Mouse (Mus musculus) embryonic facial prominence, embryonic 13.5 days (tissue): ENCODE results near the gene Parvb. TPM values are rescaled to one million over a fixed set of nuclear protein-coding genes. Genes with fewer than 3 reads are reported as not detected.
"Not testable (repeated sequence)": the region's sequence is repeated elsewhere in the genome, so short reads cannot be mapped to it uniquely, and the experiment has no call there.

Source experiments
- ATAC-seq: fragments of 200-750 bp; cut with Nextera tagmentation; 2 replicates; pipeline ENCODE4 v1.8.0; 2017; ENCODE audit warnings: low read depth; ENCODE audit not compliant: insufficient number of reproducible peaks, insufficient read depth, low FRiP score, low TSS enrichment
- H3K27ac ChIP-seq: fragments of 300-500 bp; sonication (generic); 2 replicates; pipeline ENCODE4 v1.5.1; 2015; ENCODE audit warnings: moderate library complexity, mild to moderate bottlenecking, inconsistent platforms
- H3K27me3 ChIP-seq: fragments of 300-500 bp; sonication (generic); 2 replicates; pipeline ENCODE4 v1.6.1; 2015; ENCODE audit warnings: mild to moderate bottlenecking, inconsistent platforms
- H3K36me3 ChIP-seq: fragments of 300-500 bp; sonication (generic); 2 replicates; pipeline ENCODE4 v1.6.1; 2015; ENCODE audit warnings: mild to moderate bottlenecking, inconsistent platforms
- H3K4me1 ChIP-seq: fragments of 300-500 bp; sonication (generic); 2 replicates; pipeline ENCODE4 v1.6.1; 2015; ENCODE audit warnings: inconsistent platforms
- H3K4me2 ChIP-seq: fragments of 300-500 bp; sonication (generic); 2 replicates; pipeline ENCODE4 v1.6.1; 2015; ENCODE audit warnings: moderate library complexity, mild to moderate bottlenecking, inconsistent platforms
- H3K4me3 ChIP-seq: fragments of 300-500 bp; sonication (generic); 2 replicates; pipeline ENCODE4 v1.5.1; 2015; ENCODE audit warnings: mild to moderate bottlenecking, inconsistent platforms
- H3K9ac ChIP-seq: fragments of 300-500 bp; sonication (generic); 2 replicates; pipeline ENCODE4 v1.6.1; 2015; ENCODE audit warnings: mild to moderate bottlenecking, inconsistent platforms
- H3K9me3 ChIP-seq: fragments of 300-500 bp; sonication (generic); 2 replicates; pipeline ENCODE4 v1.6.1; 2016; ENCODE audit warnings: inconsistent platforms
- WGBS: fragments of 180-500 bp; shearing (Covaris S2); methylation state at CpG from one replicate; pipeline ENCODE4 v1.1.7; 2015; ENCODE audit warnings: mixed read lengths; 5-methylcytosine and 5-hydroxymethylcytosine counted together
- polyA plus RNA-seq: library from polyadenylated mRNA; unstranded; fragments of >200 nt; fragmentation: Nextera tagmentation; extraction: Ambion mirVana; gene quantifications from 2 replicates; pipeline ENCODE4 v1.2.1, GENCODE M21; 2015

Gene Parvb
- polyA plus RNA-seq, 1 experiment from 2014 or later: 4.4 TPM

GRCm38 (mm10) chr15:84280309-84280708 lies 48.5 kb downstream of the Parvb start:
- ATAC-seq: no peak

GRCm38 (mm10) chr15:84280712-84281347 lies 49.0 kb downstream of the Parvb start:
- Histone ChIP-seq H3K9me3 (peaks cover 4% of the 10 kb centered on the region; the same call in 1 of the 2 replicates), H3K4me1 (0 out of 2 replicates have a peak, but pooled peaks cover 11% of the 10 kb centered on the region), H3K9ac (no peak overlapping the region), H3K27me3 (no peaks in the 10 kb centered on the region), H3K27ac (no peak overlapping the region), H3K4me3 (no peak overlapping the region), H3K4me2 (no peak overlapping the region), H3K36me3 (no peaks in the 10 kb centered on the region)
- no peak for ATAC-seq
- 88% methylated on average over 11 of the region's 11 CpGs for WGBS

More at GRCm38 (mm10) chr15:84280309-84280708, 48.5 kb downstream of the Parvb start:
- no peaks in the 10 kb centered on the region for H3K27me3 ChIP-seq
- peaks cover 4% of the 10 kb centered on the region; the same call in 1 of the 2 replicates for H3K9me3 ChIP-seq
- no peak overlapping the region for H3K4me3 ChIP-seq
- 0 out of 2 replicates have a peak, but pooled peaks cover 11% of the 10 kb centered on the region for H3K4me1 ChIP-seq
- H3K4me2 ChIP-seq: no peak overlapping the region
- no peak overlapping the region for H3K9ac ChIP-seq
- no peak overlapping the region for H3K27ac ChIP-seq
- H3K36me3 ChIP-seq: no peaks in the 10 kb centered on the region
- WGBS: 76% methylated on average over 8 of the region's 8 CpGs

- H3K9ac ChIP-seq: no peak overlapping the region
- no peak overlapping the region for H3K4me2 ChIP-seq
- 76% methylated on average over 20 of the region's 20 CpGs for WGBS
- no peaks in the 10 kb centered on the region for H3K36me3 ChIP-seq
- H3K27ac ChIP-seq: no peak overlapping the region
- peaks cover 4% of the 10 kb centered on the region; the same call in 1 of the 2 replicates for H3K9me3 ChIP-seq
- ATAC-seq: no peak
- 0 out of 2 replicates have a peak, but pooled peaks cover 11% of the 10 kb centered on the region for H3K4me1 ChIP-seq
- H3K4me3 ChIP-seq: no peak overlapping the region
- no peaks in the 10 kb centered on the region for H3K27me3 ChIP-seq
Measured at GRCm38 (mm10) chr15:84282206-84283085, 50.6 kb downstream of the Parvb start.

GRCm38 (mm10) chr15:84284059-84284458 lies 52.2 kb downstream of the Parvb start:
- Histone ChIP-seq H3K4me1 (0 out of 2 replicates have a peak, but pooled peaks cover 5% of the 10 kb centered on the region), H3K4me3 (no peak overlapping the region), H3K27ac (no peak overlapping the region), H3K9me3 (peaks cover 4% of the 10 kb centered on the region; the same call in 1 of the 2 replicates), H3K9ac (no peak overlapping the region), H3K4me2 (no peak overlapping the region), H3K27me3 (no peaks in the 10 kb centered on the region), H3K36me3 (no peaks in the 10 kb centered on the region)
- 60% methylated on average over 5 of the region's 5 CpGs for WGBS
- ATAC-seq: no peak

GRCm38 (mm10) chr15:84285453-84285852 lies 53.6 kb downstream of the Parvb start:
- peaks cover 4% of the 10 kb centered on the region; the same call in 1 of the 2 replicates for H3K9me3 ChIP-seq
- no peak overlapping the region for H3K4me2 ChIP-seq
- H3K4me3 ChIP-seq: no peak overlapping the region
- H3K27ac ChIP-seq: no peak overlapping the region
- no peak overlapping the region for H3K9ac ChIP-seq
- ATAC-seq: no peak
- WGBS: 63% methylated on average over 7 of the region's 7 CpGs
- no peaks in the 10 kb centered on the region for H3K36me3 ChIP-seq
- no peaks in the 10 kb centered on the region for H3K27me3 ChIP-seq
- H3K4me1 ChIP-seq: 0 out of 2 replicates have a peak, but pooled peaks cover 5% of the 10 kb centered on the region

GRCm38 (mm10) chr15:84288953-84289352 lies 57.1 kb downstream of the Parvb start:
- WGBS: 91% methylated on average over 1 of the region's 1 CpGs
- H3K4me1 ChIP-seq: peaks cover 12% of the 10 kb centered on the region
- not testable (repeated sequence) for H3K27me3 ChIP-seq, ATAC-seq, H3K9me3 ChIP-seq, H3K4me2 ChIP-seq, H3K9ac ChIP-seq, H3K36me3 ChIP-seq, H3K4me3 ChIP-seq, H3K27ac ChIP-seq

GRCm38 (mm10) chr15:84291097-84291496 lies 59.3 kb downstream of the Parvb start:
- Histone ChIP-seq H3K27ac (no peak overlapping the region), H3K4me2 (no peak overlapping the region), H3K9ac (no peak overlapping the region), H3K36me3 (no peaks in the 10 kb centered on the region), H3K4me3 (no peak overlapping the region), H3K27me3 (no peaks in the 10 kb centered on the region), H3K9me3 (no peaks in the 10 kb centered on the region), H3K4me1 (peaks cover 8% of the 10 kb centered on the region)
- 87% methylated on average over 5 of the region's 5 CpGs for WGBS
- ATAC-seq: no peak

- Histone ChIP-seq H3K27ac (0 out of 2 replicates have a peak overlapping the region, but pooled peaks have one; percentile 23), H3K27me3 (peaks cover 5% of the 10 kb centered on the region; the same call in 1 of the 2 replicates), H3K9me3 (no peaks in the 10 kb centered on the region), H3K4me3 (no peak overlapping the region), H3K4me2 (no peak overlapping the region), H3K4me1 (peaks cover 18% of the 10 kb centered on the region), H3K9ac (no peak overlapping the region), H3K36me3 (no peaks in the 10 kb centered on the region)
- WGBS: 76% methylated on average over 12 of the region's 12 CpGs
- ATAC-seq: no peak
Measured at GRCm38 (mm10) chr15:84293590-84293989, 61.7 kb downstream of the Parvb start.

GRCm38 (mm10) chr15:84294391-84294790 lies 62.5 kb downstream of the Parvb start:
- H3K4me3 ChIP-seq: no peak overlapping the region
- H3K9me3 ChIP-seq: no peaks in the 10 kb centered on the region
- WGBS: 78% methylated on average over 9 of the region's 9 CpGs
- no peak for ATAC-seq
- H3K4me1 ChIP-seq: peaks cover 26% of the 10 kb centered on the region
- H3K27ac ChIP-seq: no peak overlapping the region
- no peak overlapping the region for H3K4me2 ChIP-seq
- peaks cover 5% of the 10 kb centered on the region; the same call in 1 of the 2 replicates for H3K27me3 ChIP-seq
- no peaks in the 10 kb centered on the region for H3K36me3 ChIP-seq
- H3K9ac ChIP-seq: no peak overlapping the region

GRCm38 (mm10) chr15:84295225-84295624 lies 63.4 kb downstream of the Parvb start:
- no peak overlapping the region for H3K4me2 ChIP-seq
- peaks cover 34% of the 10 kb centered on the region for H3K4me1 ChIP-seq
- H3K36me3 ChIP-seq: no peaks in the 10 kb centered on the region
- H3K9me3 ChIP-seq: no peaks in the 10 kb centered on the region
- H3K4me3 ChIP-seq: no peak overlapping the region
- peaks cover 5% of the 10 kb centered on the region; the same call in 1 of the 2 replicates for H3K27me3 ChIP-seq
- ATAC-seq: no peak
- no peak overlapping the region for H3K27ac ChIP-seq
- 83% methylated on average over 10 of the region's 10 CpGs for WGBS
- H3K9ac ChIP-seq: no peak overlapping the region

- H3K9me3 ChIP-seq: no peaks in the 10 kb centered on the region
- no peak overlapping the region for H3K4me3 ChIP-seq
- H3K27me3 ChIP-seq: peaks cover 5% of the 10 kb centered on the region; the same call in 1 of the 2 replicates
- no peaks in the 10 kb centered on the region for H3K36me3 ChIP-seq
- WGBS: 57% methylated on average over 8 of the region's 8 CpGs
- H3K9ac ChIP-seq: no peak overlapping the region
- no peak overlapping the region for H3K4me2 ChIP-seq
- ATAC-seq: no peak
- H3K4me1 ChIP-seq: peaks cover 57% of the 10 kb centered on the region
- no peak overlapping the region for H3K27ac ChIP-seq
Measured at GRCm38 (mm10) chr15:84297454-84297853, 65.6 kb downstream of the Parvb start.
